Mouse (Mus musculus) embryonic facial prominence, embryonic 10.5 days (tissue): ENCODE measurements around the gene Thsd7b. TPM values are rescaled to one million over a fixed set of nuclear protein-coding genes. Genes with fewer than 3 reads are reported as not detected.

Experiments
- DNase-seq: peaks from one replicate; pipeline ENCODE4 v3.0.0-alpha.2; 2017; ENCODE audit warnings: low spot score
- H3K27ac ChIP-seq: fragments of 300-500 bp; sonication (generic); replicated peaks from 2 replicates; pipeline ENCODE4 v1.5.1; 2016; ENCODE audit warnings: mild to moderate bottlenecking
- H3K27me3 ChIP-seq: fragments of 300-500 bp; sonication (generic); replicated peaks from 2 replicates; pipeline ENCODE4 v1.6.1; 2016; ENCODE audit warnings: low read depth, mild to moderate bottlenecking; ENCODE audit not compliant: poor library complexity, severe bottlenecking
- H3K36me3 ChIP-seq: fragments of 300-500 bp; sonication (generic); replicated peaks from 2 replicates; pipeline ENCODE4 v1.6.1; 2016; ENCODE audit warnings: mild to moderate bottlenecking, moderate library complexity
- H3K4me1 ChIP-seq: fragments of 300-500 bp; sonication (generic); 2 replicates; pipeline ENCODE4 v1.6.1; 2016
- H3K4me3 ChIP-seq: fragments of 300-500 bp; sonication (generic); 2 replicates; pipeline ENCODE4 v1.5.1; 2016; ENCODE audit warnings: mild to moderate bottlenecking, moderate library complexity
- H3K9me3 ChIP-seq: fragments of 300-500 bp; sonication (generic); 2 replicates; pipeline ENCODE4 v1.6.1; 2016; ENCODE audit warnings: mild to moderate bottlenecking
- WGBS: fragments of 180-500 bp; shearing (Covaris S2); methylation state at CpG from one replicate; pipeline ENCODE4 v1.1.7; 2016; 5-methylcytosine and 5-hydroxymethylcytosine counted together
- polyA plus RNA-seq: library from polyadenylated mRNA; unstranded; fragments of >200 nt; fragmentation: Nextera tagmentation; extraction: Ambion mirVana; gene quantifications from 2 replicates; pipeline ENCODE4 v1.2.1, GENCODE M21; 2016

Thsd7b gene
- polyA plus RNA-seq, 1 experiment from 2014 or later = 13.1 TPM

DNA sequence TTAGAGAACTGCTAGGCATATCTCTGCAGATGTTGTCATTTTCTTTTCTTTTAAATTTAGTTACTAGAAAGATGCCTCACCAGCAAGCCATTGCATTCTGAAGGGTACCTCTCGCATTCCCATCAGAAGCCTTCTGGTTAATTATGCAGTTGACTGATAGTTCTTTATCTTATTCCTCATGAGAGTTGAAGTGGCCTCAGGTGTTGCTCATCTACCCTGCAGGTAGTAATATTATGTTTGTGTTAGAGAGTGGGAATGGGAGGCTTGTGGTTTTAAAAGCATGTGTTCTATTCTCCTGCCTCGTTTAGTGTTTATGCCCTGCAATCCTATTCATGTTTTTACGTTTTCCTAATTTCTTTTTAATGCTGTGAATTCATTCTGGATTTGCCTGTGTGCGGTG is 265.9 kb downstream of the Thsd7b start:
- WGBS = 87% methylated on average over 4 of the region's 4 CpGs
- H3K4me3 ChIP-seq = no peak overlapping the region
- no peaks in the 10 kb centered on the region for H3K36me3 ChIP-seq
- no peaks in the 10 kb centered on the region for H3K27me3 ChIP-seq
- H3K9me3 ChIP-seq = no peaks in the 10 kb centered on the region
- DNase-seq = no peak
- H3K27ac ChIP-seq = no peak overlapping the region
- no peaks in the 10 kb centered on the region for H3K4me1 ChIP-seq

DNA sequence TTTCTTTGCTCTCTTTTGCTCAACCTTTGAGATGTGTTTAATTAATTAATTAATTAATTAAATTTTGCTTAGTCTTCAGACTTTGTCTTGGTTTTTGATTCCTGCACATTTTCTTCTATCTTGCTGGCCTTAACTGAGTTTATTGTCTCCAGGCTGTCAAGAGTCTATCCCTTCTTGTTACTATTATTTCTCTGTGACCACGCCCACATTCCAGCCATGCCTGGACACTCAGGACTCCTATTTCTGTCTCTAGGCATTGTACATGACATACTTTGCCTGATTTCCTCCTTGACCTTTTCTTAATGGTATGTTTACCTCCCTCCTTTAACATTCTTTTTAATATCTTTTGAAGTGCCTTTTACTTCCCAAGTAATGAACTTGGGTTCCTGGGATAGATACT is 267.6 kb downstream of the Thsd7b start:
- Histone ChIP-seq H3K27ac (no peak overlapping the region), H3K36me3 (no peaks in the 10 kb centered on the region), H3K27me3 (no peaks in the 10 kb centered on the region), H3K9me3 (no peaks in the 10 kb centered on the region), H3K4me1 (no peaks in the 10 kb centered on the region), H3K4me3 (no peak overlapping the region)
- 67% methylated on average over 1 of the region's 1 CpGs for WGBS
- no peak for DNase-seq

DNA sequence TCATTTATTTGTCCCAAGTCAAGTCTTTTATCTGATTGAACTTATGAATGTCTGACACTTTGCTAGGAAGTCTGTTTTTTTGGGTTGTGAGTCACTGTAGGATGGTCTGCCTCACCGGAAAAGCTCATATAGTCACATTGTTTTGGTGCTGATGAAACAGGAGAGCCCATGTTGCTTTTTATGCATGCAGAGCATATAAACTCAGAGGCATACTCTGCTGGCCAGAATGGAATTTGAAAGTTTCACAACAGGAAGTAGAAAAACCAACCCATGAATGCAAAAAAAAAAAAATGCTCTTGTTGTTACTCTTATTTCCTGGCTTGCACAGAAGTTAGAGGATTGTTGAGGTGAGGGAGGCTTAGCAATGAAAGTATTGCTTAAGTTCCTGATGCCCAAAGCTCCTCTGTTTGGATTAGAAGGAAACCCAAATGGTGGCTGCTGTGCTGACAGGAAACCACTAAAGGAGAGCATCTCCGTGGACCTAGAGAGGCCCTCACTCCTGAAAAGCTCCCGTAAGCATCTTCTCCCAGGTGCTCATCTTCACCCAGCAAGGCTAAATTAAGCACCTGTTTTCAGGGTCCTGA is 269.6 kb downstream of the Thsd7b start:
- H3K4me3 ChIP-seq = no peak overlapping the region
- no peak for DNase-seq
- H3K9me3 ChIP-seq = no peaks in the 10 kb centered on the region
- no peak overlapping the region for H3K27ac ChIP-seq
- H3K36me3 ChIP-seq = no peaks in the 10 kb centered on the region
- 92% methylated on average over 3 of the region's 3 CpGs for WGBS
- H3K27me3 ChIP-seq = no peaks in the 10 kb centered on the region
- no peaks in the 10 kb centered on the region for H3K4me1 ChIP-seq

DNA sequence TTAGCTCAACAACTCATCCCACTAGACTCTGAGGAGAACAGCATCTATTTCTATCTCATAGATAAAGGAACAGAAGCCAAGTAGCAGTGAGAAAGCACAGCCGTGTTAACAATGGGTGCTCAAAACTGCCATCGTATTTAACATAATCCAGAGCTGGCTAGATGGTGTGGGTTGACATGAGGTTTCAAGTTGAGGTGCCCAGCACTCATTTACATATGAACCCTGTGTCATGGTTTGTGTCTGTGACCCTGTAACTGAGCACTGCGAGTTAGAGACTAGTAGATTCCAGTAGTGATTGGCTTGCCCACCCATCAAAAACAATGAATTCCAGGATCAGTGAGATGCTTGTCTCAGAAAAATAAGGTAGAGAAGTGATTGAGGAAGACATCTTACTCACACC is 270.1 kb downstream of the Thsd7b start:
- Histone ChIP-seq H3K27ac (no peak overlapping the region), H3K4me1 (no peaks in the 10 kb centered on the region), H3K4me3 (no peak overlapping the region), H3K27me3 (no peaks in the 10 kb centered on the region), H3K36me3 (no peaks in the 10 kb centered on the region), H3K9me3 (no peaks in the 10 kb centered on the region)
- no peak for DNase-seq
- 86% methylated on average over 3 of the region's 3 CpGs for WGBS

DNA sequence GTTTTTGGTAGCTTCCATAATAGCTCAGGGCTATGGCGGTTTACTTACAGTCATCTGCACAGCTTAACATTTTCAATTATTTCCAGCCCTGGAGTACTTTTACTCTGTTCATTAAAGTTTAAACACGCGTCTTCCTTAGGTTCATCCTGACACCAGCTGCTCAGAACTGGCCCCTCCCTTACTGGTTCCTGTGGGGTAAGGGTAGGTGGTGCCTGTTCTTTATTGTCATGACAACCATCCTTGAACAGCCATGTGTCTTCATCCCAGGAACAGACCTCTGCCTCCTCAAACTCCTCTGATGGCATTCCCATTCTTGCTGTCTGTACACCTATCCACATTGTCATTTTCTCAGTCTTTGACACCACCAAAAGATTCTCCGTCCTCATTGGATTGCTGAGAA is 285.0 kb downstream of the Thsd7b start:
- Histone ChIP-seq H3K27me3 (no peaks in the 10 kb centered on the region), H3K4me3 (no peak overlapping the region), H3K36me3 (no peaks in the 10 kb centered on the region), H3K27ac (no peak overlapping the region), H3K9me3 (peaks cover 4% of the 10 kb centered on the region; the same call in 1 of the 2 replicates), H3K4me1 (no peaks in the 10 kb centered on the region)
- DNase-seq = no peak
- WGBS = 87% methylated on average over 4 of the region's 4 CpGs

DNA sequence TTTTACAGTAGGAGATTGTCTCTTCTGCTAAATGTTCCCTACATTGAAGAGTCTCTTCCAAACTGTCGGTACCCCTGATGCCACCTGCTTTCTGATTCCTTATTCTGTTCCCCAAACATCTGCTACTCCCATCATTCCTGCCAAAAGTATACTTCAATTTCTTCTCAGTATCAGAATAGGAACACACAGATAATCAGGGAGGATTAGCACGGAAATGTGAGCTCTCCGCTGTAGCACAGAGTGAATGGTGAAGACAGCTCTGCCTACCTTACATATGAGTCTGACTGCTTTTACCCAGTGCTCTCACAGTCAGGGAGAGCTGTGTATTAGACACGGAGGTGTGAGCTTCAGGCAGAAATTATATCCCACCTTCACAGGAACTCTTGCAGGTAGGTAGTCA is 286.0 kb downstream of the Thsd7b start:
- no peak for DNase-seq
- no peaks in the 10 kb centered on the region for H3K9me3 ChIP-seq
- WGBS = 83% methylated on average over 4 of the region's 4 CpGs
- H3K36me3 ChIP-seq = no peaks in the 10 kb centered on the region
- H3K27me3 ChIP-seq = no peaks in the 10 kb centered on the region
- H3K4me1 ChIP-seq = no peaks in the 10 kb centered on the region
- no peak overlapping the region for H3K4me3 ChIP-seq
- no peak overlapping the region for H3K27ac ChIP-seq

DNA sequence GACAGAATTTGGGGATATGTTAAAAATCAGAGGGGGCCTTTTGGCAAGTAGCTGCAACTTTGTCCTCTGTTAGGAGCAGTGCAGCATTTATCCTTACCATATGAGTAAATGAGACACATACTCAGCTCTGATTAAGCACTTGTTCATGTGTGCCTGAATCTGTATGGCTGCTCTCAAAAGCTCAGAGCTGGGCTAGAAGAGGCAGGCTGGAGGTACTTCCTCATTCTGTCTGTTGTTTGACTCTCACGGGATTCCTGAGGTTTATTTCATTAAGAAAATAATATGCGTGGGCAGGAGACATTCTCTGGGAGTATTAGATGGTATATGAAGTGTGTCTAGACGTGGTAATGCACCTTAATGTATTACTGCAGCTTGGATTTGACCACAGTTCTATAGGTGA is 286.7 kb downstream of the Thsd7b start:
- H3K27me3 ChIP-seq = no peaks in the 10 kb centered on the region
- H3K4me3 ChIP-seq = no peak overlapping the region
- H3K4me1 ChIP-seq = no peaks in the 10 kb centered on the region
- WGBS = 77% methylated on average over 3 of the region's 3 CpGs
- DNase-seq = no peak
- H3K9me3 ChIP-seq = no peaks in the 10 kb centered on the region
- no peak overlapping the region for H3K27ac ChIP-seq
- H3K36me3 ChIP-seq = no peaks in the 10 kb centered on the region

DNA sequence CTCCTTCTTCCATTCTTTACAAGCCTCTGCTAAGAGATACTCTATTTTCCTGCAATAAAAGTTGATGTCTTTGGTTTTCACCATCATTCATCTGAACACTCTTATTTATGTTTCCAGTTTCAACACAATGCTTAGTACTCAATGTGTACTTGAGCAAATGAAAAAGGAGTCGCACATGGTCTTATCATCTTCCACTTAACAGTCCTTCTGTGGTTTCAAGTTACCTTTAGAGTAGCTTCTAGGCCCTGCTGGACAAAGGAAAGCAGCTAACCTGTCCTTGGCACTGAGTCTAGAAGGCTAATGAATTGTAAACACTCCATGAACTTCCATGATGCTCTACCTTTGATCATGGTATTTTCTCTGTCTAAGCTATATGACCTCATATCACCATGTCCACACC is 289.6 kb downstream of the Thsd7b start:
- Histone ChIP-seq H3K36me3 (no peaks in the 10 kb centered on the region), H3K4me3 (no peak overlapping the region), H3K9me3 (no peaks in the 10 kb centered on the region), H3K4me1 (no peaks in the 10 kb centered on the region), H3K27ac (no peak overlapping the region), H3K27me3 (no peaks in the 10 kb centered on the region)
- 68% methylated on average over 1 of the region's 1 CpGs for WGBS
- no peak for DNase-seq

DNA sequence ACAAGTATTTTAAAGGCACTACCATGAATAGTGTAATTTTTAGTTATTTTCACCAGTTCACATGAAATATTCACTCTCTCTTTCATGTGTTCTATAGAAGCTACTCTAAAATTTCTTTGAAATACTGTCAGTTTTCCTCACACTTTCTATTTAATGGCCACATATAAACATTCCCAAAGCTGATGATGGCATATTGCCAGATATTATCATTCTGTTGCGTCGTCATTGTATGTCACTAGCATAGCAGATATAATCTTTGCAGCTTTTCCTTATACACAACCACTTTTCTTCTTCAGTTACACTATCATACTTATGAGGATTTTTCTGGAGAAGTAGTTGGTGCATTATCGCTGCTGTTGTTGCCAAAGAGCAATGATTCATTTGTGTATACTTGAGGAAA is 297.4 kb downstream of the Thsd7b start:
- no peak overlapping the region for H3K4me3 ChIP-seq
- no peaks in the 10 kb centered on the region for H3K36me3 ChIP-seq
- no peaks in the 10 kb centered on the region for H3K27me3 ChIP-seq
- WGBS = 91% methylated on average over 3 of the region's 3 CpGs
- no peaks in the 10 kb centered on the region for H3K4me1 ChIP-seq
- H3K27ac ChIP-seq = no peak overlapping the region
- no peak for DNase-seq
- no peaks in the 10 kb centered on the region for H3K9me3 ChIP-seq

DNA sequence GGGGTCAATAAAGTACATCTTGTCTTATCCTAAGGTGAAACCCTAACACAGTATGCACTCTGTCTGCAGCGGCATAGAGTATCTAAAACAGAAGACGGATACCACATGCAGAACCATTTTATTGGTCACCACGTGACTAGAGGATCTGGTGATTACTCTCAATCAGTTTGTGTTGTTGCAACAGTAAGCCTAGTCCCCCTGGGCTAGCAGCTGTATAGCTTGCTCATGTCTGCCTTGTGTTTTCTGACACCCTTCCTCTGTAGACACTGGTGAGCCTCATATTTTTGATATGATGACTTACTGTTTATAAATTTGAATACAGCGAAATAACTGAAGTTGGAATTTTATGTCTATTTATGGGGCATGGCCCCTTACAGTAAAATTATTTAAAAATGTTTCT is 306.9 kb downstream of the Thsd7b start:
- Histone ChIP-seq H3K27me3 (no peaks in the 10 kb centered on the region), H3K27ac (no peak overlapping the region), H3K4me3 (no peak overlapping the region), H3K36me3 (no peaks in the 10 kb centered on the region), H3K4me1 (no peaks in the 10 kb centered on the region), H3K9me3 (no peaks in the 10 kb centered on the region)
- no peak for DNase-seq
- 85% methylated on average over 4 of the region's 4 CpGs for WGBS

DNA sequence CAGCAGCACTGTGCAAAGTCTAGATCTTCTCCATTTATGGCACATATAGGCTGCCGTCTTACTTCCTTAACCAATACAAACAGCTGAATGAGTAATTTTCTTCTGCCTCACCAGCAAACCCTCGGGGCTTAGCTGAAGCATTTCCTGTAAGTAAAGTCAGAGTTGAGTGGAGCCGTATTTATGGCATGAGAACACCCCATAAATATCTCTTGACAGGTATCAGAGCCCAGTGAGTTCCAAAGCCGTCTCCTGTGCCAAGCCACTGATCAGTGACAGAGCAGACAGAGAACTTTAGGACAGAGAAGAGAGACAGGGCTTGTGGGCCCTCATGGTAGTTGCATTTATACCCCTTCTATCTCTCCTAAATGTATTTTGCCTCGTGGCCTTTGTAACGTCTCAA is 313.5 kb downstream of the Thsd7b start:
- Histone ChIP-seq H3K27ac (no peak overlapping the region), H3K27me3 (no peaks in the 10 kb centered on the region), H3K4me1 (no peaks in the 10 kb centered on the region), H3K36me3 (no peaks in the 10 kb centered on the region), H3K4me3 (no peak overlapping the region), H3K9me3 (no peaks in the 10 kb centered on the region)
- 71% methylated on average over 6 of the region's 6 CpGs for WGBS
- DNase-seq = no peak

DNA sequence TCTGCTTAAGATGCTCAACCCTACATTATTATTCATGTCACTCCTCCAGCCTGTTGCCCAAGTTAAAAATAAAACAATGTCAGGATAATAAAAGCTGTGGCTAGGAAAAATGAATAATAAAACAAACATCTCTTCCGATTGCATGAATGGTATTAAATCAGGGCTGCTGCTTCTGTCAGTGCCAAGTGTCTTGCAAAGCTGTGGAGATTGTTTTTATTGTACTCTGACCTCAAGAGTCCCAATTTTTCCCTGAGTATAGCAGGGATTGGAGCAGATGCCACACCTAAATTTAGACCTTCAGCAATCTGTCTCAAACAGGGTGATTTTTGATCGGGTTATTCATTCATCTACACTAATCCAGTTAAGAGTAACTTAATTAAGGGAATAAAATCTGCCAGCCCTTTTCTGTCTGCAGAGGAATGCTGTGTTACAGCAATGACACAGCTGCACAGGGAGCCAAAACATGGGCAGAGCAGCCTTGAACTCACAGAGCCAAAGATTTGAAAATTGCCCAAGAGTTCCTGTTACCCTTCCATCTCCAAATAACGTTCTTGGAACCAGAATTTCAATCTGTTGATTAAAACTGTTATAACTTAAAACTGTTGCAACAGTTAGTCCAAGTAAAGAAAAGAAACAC is 316.4 kb downstream of the Thsd7b start:
- 81% methylated on average over 3 of the region's 3 CpGs for WGBS
- H3K27ac ChIP-seq = no peak overlapping the region
- no peak overlapping the region for H3K4me3 ChIP-seq
- DNase-seq = no peak
- no peaks in the 10 kb centered on the region for H3K4me1 ChIP-seq
- H3K36me3 ChIP-seq = no peaks in the 10 kb centered on the region
- no peaks in the 10 kb centered on the region for H3K27me3 ChIP-seq
- no peaks in the 10 kb centered on the region for H3K9me3 ChIP-seq

DNA sequence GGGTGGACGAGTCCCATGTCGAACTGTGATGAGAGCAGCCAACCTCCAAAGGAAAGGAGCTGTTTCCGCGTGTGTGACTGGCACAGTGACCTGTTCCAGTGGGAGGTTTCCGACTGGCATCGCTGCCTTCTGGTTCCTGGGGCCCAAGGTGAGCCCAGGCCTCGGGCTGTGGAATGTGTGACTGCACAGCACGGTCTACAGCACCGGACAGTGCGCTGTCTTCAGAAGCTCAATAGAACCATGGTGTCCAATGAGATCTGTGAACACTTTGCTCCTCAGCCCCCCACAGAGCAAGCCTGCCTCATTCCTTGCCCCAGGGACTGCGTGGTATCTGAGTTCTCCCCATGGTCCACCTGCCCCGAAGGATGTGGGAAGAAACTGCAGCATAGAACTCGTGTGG is 322.3 kb downstream of the Thsd7b start:
- Histone ChIP-seq H3K9me3 (no peaks in the 10 kb centered on the region), H3K4me1 (no peaks in the 10 kb centered on the region), H3K4me3 (no peak overlapping the region), H3K27ac (no peak overlapping the region), H3K27me3 (no peaks in the 10 kb centered on the region), H3K36me3 (no peaks in the 10 kb centered on the region)
- no peak for DNase-seq
- WGBS = 90% methylated on average over 13 of the region's 13 CpGs
